Mouse (Mus musculus): ENCODE results near the gene Zfp551. TPM values are rescaled to one million over a fixed set of nuclear protein-coding genes. Genes with fewer than 3 reads are reported as not detected.

The Zfp551 gene
- polyA plus RNA-seq (2015; fragmentation: Nextera tagmentation; extraction: Ambion mirVana), result 0.58 and 0.88 TPM in 2 replicates

DNA sequence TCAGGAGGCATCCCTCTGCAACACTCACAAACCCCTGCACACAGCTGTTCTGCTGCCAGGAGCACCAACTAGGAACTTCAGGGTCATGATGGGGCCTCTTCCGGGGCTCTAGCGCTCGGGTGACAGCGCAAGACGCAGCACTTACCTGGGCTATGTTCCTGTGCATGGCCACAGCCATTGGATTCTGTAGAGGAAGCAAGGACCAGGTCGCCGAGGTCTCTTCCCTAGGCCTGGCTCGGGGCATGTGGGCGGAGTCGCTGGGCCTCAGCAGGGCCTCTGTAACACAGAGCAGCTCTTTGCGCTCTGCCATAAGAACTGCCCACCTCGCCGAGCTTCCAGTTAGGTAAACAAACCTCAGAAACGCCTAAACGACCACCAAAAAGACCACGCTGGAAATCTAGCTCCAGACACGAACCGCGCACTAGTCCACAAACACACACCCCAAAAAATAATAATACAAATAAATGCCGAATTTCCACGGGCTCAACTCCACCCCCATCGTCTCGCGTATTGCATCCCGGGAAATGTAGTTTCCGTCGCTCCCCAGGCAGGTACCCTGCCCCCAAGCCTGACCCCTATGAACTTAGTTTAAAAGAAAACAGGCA is at the start of gene Zfp551:
TSS of gene Zfp551 (minus strand) at position 507 of the 605 bp plus-strand sequence.
- DNase-seq (peak; percentile 35), ATAC-seq (ENCODE audit: low read depth) (peak; percentile 97)
- under 1% methylated on average over 27 of the region's 27 CpGs for WGBS (ENCODE audit: insufficient replicate concordance)
- Histone ChIP-seq H3K27ac (no peak within 1 kb of the TSS), H3K4me3 (replicated peaks) (peak within 1 kb of the TSS; percentile 61), H3K9ac (peak within 1 kb of the TSS; percentile 71), H3K9me3 (replicated peaks) (no peaks in the 10 kb centered on the region), H3K4me2 (peak within 1 kb of the TSS; percentile 70), H3K27me3 (no peaks in the 10 kb centered on the region), H3K4me1 (replicated peaks) (peaks cover 9% of the 10 kb centered on the region), H3K36me3 (no peaks in the 10 kb centered on the region)

- 52% methylated on average over 3 of the region's 3 CpGs for WGBS (ENCODE audit: insufficient replicate concordance)
- ATAC-seq (ENCODE audit: low read depth), result no peak
- Histone ChIP-seq H3K9ac (no peak overlapping the region), H3K4me1 (replicated peaks) (peaks cover 9% of the 10 kb centered on the region), H3K27ac (no peak overlapping the region), H3K36me3 (no peaks in the 10 kb centered on the region), H3K4me2 (peak overlapping the region; percentile 70), H3K27me3 (no peaks in the 10 kb centered on the region), H3K4me3 (replicated peaks) (peak overlapping the region; percentile 61), H3K9me3 (replicated peaks) (no peaks in the 10 kb centered on the region)
- DNase-seq, result no peak
Observed at GRCm38 (mm10) chr7:12422855-12423254, 304 bp upstream of the Zfp551 start.

DNA sequence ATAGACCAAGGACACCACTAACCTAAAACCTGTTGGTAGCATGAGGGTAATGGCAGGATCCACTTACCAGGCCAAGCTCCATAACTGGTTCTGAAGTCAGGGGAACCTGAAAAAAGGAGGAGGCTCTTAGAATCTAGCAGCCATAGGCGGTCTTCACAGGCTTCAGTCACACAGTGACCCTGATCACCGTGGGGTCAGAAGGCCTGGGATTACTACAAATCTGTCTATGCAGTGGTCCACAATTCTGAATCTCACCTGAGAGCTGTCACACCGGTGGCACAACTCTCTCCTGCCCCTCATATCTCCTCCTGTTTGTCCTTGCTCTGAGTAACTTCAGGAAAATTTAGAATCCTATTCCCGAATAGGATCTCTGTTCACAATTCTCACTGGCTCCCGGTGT is 810 bp downstream of the Zfp551 start:
- ATAC-seq (ENCODE audit: low read depth) (no peak), DNase-seq (no peak)
- 49% methylated on average over 5 of the region's 5 CpGs for WGBS (ENCODE audit: insufficient replicate concordance)
- H3K4me1 ChIP-seq (replicated peaks), result peaks cover 9% of the 10 kb centered on the region
- no peaks in the 10 kb centered on the region for H3K9me3 ChIP-seq (replicated peaks)
- no peak overlapping the region for H3K27ac ChIP-seq
- no peaks in the 10 kb centered on the region for H3K27me3 ChIP-seq
- peak overlapping the region; percentile 71 for H3K9ac ChIP-seq
- H3K4me2 ChIP-seq, result peak overlapping the region; percentile 70
- peak overlapping the region; percentile 61 for H3K4me3 ChIP-seq (replicated peaks)
- peaks cover 3% of the 10 kb centered on the region for H3K36me3 ChIP-seq

DNA sequence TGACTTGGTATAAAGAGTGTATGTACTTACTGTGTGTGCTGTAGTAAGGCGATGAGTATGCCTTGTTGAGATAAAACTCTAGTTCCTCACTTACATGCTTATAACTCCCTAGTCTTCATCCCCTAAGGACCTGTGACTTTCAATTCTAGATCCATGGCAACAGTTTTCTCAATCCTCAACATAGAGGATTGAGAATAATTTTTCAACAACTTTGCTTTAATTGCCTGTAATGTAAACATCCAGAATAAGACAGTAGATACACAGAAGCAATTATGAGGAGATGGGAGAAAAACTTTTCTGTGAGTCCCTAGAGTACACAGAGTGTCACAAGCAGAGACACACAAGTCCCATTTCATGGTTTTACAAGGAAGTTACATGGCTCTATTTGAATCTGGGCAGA is 53.4 kb downstream of the Zfp551 start, which contains the start of gene Vmn1r84:
TSS of gene Vmn1r84 (minus strand) at position 101 of the 400 bp plus-strand sequence.
- Histone ChIP-seq H3K27ac (no peak within 1 kb of the TSS), H3K27me3 (no peaks in the 10 kb centered on the region), H3K9ac (no peak within 1 kb of the TSS), H3K4me3 (replicated peaks) (no peak within 1 kb of the TSS), H3K9me3 (replicated peaks) (no peaks in the 10 kb centered on the region), H3K36me3 (no peaks in the 10 kb centered on the region), H3K4me1 (replicated peaks) (no peaks in the 10 kb centered on the region), H3K4me2 (no peak within 1 kb of the TSS)
- no peak for ATAC-seq (ENCODE audit: low read depth)
- WGBS (ENCODE audit: insufficient replicate concordance), result 31% methylated on average over 1 of the region's 1 CpGs
- DNase-seq, result no peak

Other genes starting within 250 kb of the Zfp551 start
- gene Vmn1r80, start 233.5 kb downstream of the Zfp551 start, polyA plus RNA-seq (2015; fragmentation: Nextera tagmentation; extraction: Ambion mirVana), result not detected in 2 replicates
- gene Vmn1r81, start 154.5 kb downstream of the Zfp551 start, polyA plus RNA-seq (2015; fragmentation: Nextera tagmentation; extraction: Ambion mirVana), result not detected in 2 replicates
- gene Vmn1r82, start 122.3 kb downstream of the Zfp551 start, polyA plus RNA-seq (2015; fragmentation: Nextera tagmentation; extraction: Ambion mirVana), result not detected in 2 replicates
- not detected in 2 replicates for gene Vmn1r83, start 93.3 kb downstream of the Zfp551 start, polyA plus RNA-seq (2015; fragmentation: Nextera tagmentation; extraction: Ambion mirVana)
- gene Vmn1r84, start 53.5 kb downstream of the Zfp551 start, polyA plus RNA-seq (2015; fragmentation: Nextera tagmentation; extraction: Ambion mirVana), result not detected in 2 replicates
- gene Zfp606, start 55.5 kb upstream of the Zfp551 start, polyA plus RNA-seq (2015; fragmentation: Nextera tagmentation; extraction: Ambion mirVana), result 2.8 and 4.6 TPM in 2 replicates
- gene 2900092C05Rik, start 89.8 kb upstream of the Zfp551 start, polyA plus RNA-seq (2015; fragmentation: Nextera tagmentation; extraction: Ambion mirVana), result not detected in 2 replicates
- not detected in 2 replicates for gene Vmn2r53, start 186.0 kb upstream of the Zfp551 start, polyA plus RNA-seq (2015; fragmentation: Nextera tagmentation; extraction: Ambion mirVana)
- not detected in 2 replicates for gene Vmn2r54, start 217.6 kb upstream of the Zfp551 start, polyA plus RNA-seq (2015; fragmentation: Nextera tagmentation; extraction: Ambion mirVana)

All from liver, embryonic 13.5 days (tissue).